Mouse (Mus musculus): ENCODE measurements around the gene Igdcc3.

Igdcc3 gene

GRCm38 (mm10) chr9:65140491-65140890 is 498 bp upstream of the Igdcc3 start:
- no peak for DNase-seq (ENCODE audit: low spot score in 2 of 2)

GRCm38 (mm10) chr9:65141306-65141975 is 452 bp downstream of the Igdcc3 start:
- DNase-seq (ENCODE audit: low spot score in 2 of 2) = peak in 1 of 2 experiments; percentile 33

- no peak for DNase-seq (ENCODE audit: low spot score in 2 of 2)
Observed at GRCm38 (mm10) chr9:65141976-65142318, 958 bp downstream of the Igdcc3 start.

- DNase-seq (ENCODE audit: low spot score in 2 of 2) = no peak
Observed at GRCm38 (mm10) chr9:65142399-65142798, 1.4 kb downstream of the Igdcc3 start.

GRCm38 (mm10) chr9:65146001-65146400 is 5.0 kb downstream of the Igdcc3 start:
- no peak for DNase-seq (ENCODE audit: low spot score in 2 of 2)

- no peak for DNase-seq (ENCODE audit: low spot score in 2 of 2)
Observed at GRCm38 (mm10) chr9:65148507-65148906, 7.5 kb downstream of the Igdcc3 start.

GRCm38 (mm10) chr9:65152711-65153330 is 11.8 kb downstream of the Igdcc3 start:
- no peak for DNase-seq (ENCODE audit: low spot score in 2 of 2)

GRCm38 (mm10) chr9:65153331-65153711 is 12.3 kb downstream of the Igdcc3 start:
- no peak for DNase-seq (ENCODE audit: low spot score in 2 of 2)

- no peak for DNase-seq (ENCODE audit: low spot score in 2 of 2)
Observed at GRCm38 (mm10) chr9:65154692-65155455, 13.9 kb downstream of the Igdcc3 start.

- DNase-seq (ENCODE audit: low spot score in 2 of 2) = no peak
Observed at GRCm38 (mm10) chr9:65156604-65157003, 15.6 kb downstream of the Igdcc3 start.

- DNase-seq (ENCODE audit: low spot score in 2 of 2) = no peak
Observed at GRCm38 (mm10) chr9:65157631-65158030, 16.6 kb downstream of the Igdcc3 start.

- DNase-seq (ENCODE audit: low spot score in 2 of 2) = no peak
Observed at GRCm38 (mm10) chr9:65161188-65161587, 20.2 kb downstream of the Igdcc3 start.

- no peak for DNase-seq (ENCODE audit: low spot score in 2 of 2)
Observed at GRCm38 (mm10) chr9:65161881-65162280, 20.9 kb downstream of the Igdcc3 start.

GRCm38 (mm10) chr9:65162711-65163639 is 22.0 kb downstream of the Igdcc3 start:
- DNase-seq (ENCODE audit: low spot score in 2 of 2) = no peak

GRCm38 (mm10) chr9:65164870-65165269 is 23.9 kb downstream of the Igdcc3 start:
- DNase-seq (ENCODE audit: low spot score in 2 of 2) = no peak

GRCm38 (mm10) chr9:65166386-65166785 is 25.4 kb downstream of the Igdcc3 start:
- DNase-seq (ENCODE audit: low spot score in 2 of 2) = no peak

- no peak for DNase-seq (ENCODE audit: low spot score in 2 of 2)
Observed at GRCm38 (mm10) chr9:65168534-65168933, 27.5 kb downstream of the Igdcc3 start.

- no peak for DNase-seq (ENCODE audit: low spot score in 2 of 2)
Observed at GRCm38 (mm10) chr9:65168952-65169351, 28.0 kb downstream of the Igdcc3 start.

- no peak for DNase-seq (ENCODE audit: low spot score in 2 of 2)
Observed at GRCm38 (mm10) chr9:65172654-65173053, 31.7 kb downstream of the Igdcc3 start.

GRCm38 (mm10) chr9:65175234-65175938 is 34.4 kb downstream of the Igdcc3 start:
- DNase-seq (ENCODE audit: low spot score in 2 of 2) = no peak
